Mouse (Mus musculus) lung, adult 18-20 months (tissue): ENCODE results near the gene Btbd19.

Source experiments
- DNase-seq, 2 experiments: peaks; one replicate each; pipeline ENCODE4 v3.0.0; 2022; ENCODE audit warnings: mixed read lengths in 2 of 2

The Btbd19 gene

GRCm38 (mm10) chr4:117110985-117111384, 14.5 kb downstream of the Btbd19 start:
- no peak for DNase-seq

GRCm38 (mm10) chr4:117110249-117110648, 15.3 kb downstream of the Btbd19 start:
- no peak for DNase-seq

- no peak for DNase-seq
Measured at GRCm38 (mm10) chr4:117109330-117109729, 16.2 kb downstream of the Btbd19 start.

GRCm38 (mm10) chr4:117108524-117108849, 17.0 kb downstream of the Btbd19 start:
- DNase-seq: no peak

GRCm38 (mm10) chr4:117107813-117108523, 17.6 kb downstream of the Btbd19 start:
- DNase-seq: no peak

GRCm38 (mm10) chr4:117105127-117105526, 20.4 kb downstream of the Btbd19 start:
- DNase-seq: no peak

- no peak for DNase-seq
Measured at GRCm38 (mm10) chr4:117104672-117105071, 20.9 kb downstream of the Btbd19 start.

GRCm38 (mm10) chr4:117101218-117101617, 24.3 kb downstream of the Btbd19 start:
- no peak for DNase-seq

GRCm38 (mm10) chr4:117100036-117100435, 25.5 kb downstream of the Btbd19 start:
- no peak for DNase-seq

- no peak for DNase-seq
Measured at GRCm38 (mm10) chr4:117098764-117099036, 26.8 kb downstream of the Btbd19 start.

GRCm38 (mm10) chr4:117097969-117098763, 27.4 kb downstream of the Btbd19 start:
- DNase-seq: no peak

- DNase-seq: no peak
Measured at GRCm38 (mm10) chr4:117096666-117097065, 28.9 kb downstream of the Btbd19 start.

GRCm38 (mm10) chr4:117095551-117096452, 29.7 kb downstream of the Btbd19 start, which contains the start of gene Ptch2:
TSS of gene Ptch2 (plus strand) at chr4:117096075.
- DNase-seq: peak; percentile 48 to 55

GRCm38 (mm10) chr4:117094626-117095361, 30.7 kb downstream of the Btbd19 start:
- no peak for DNase-seq

- no peak for DNase-seq
Measured at GRCm38 (mm10) chr4:117090586-117090985, 34.9 kb downstream of the Btbd19 start.

GRCm38 (mm10) chr4:117087948-117088640, 37.4 kb downstream of the Btbd19 start:
- no peak for DNase-seq

GRCm38 (mm10) chr4:117071183-117071582, 54.3 kb downstream of the Btbd19 start:
- no peak for DNase-seq

GRCm38 (mm10) chr4:117070624-117071023, 54.9 kb downstream of the Btbd19 start:
- no peak for DNase-seq

GRCm38 (mm10) chr4:117069647-117070046, 55.9 kb downstream of the Btbd19 start:
- DNase-seq: no peak
